Mouse (Mus musculus) liver, postnatal 0 days (tissue): ENCODE results near the gene Gm7137. TPM values are rescaled to one million over a fixed set of nuclear protein-coding genes. Genes with fewer than 3 reads are reported as not detected.
"Not testable (repeated sequence)": the region's sequence is repeated elsewhere in the genome, so short reads cannot be mapped to it uniquely, and the experiment has no call there.

ENCODE experiments used
- ATAC-seq: fragments of 200-750 bp; cut with Nextera tagmentation; 2 replicates; pipeline ENCODE4 v1.8.0; 2017; ENCODE audit warnings: mild to moderate bottlenecking, moderate library complexity
- DNase-seq: peaks from one replicate; pipeline ENCODE4 v3.0.0-alpha.2; 2016
- H3K27ac ChIP-seq: fragments of 300-500 bp; sonication (generic); 2 replicates; pipeline ENCODE4 v1.5.1; 2014; ENCODE audit warnings: antibody characterized with exemption, moderate library complexity, mild to moderate bottlenecking, low read depth
- H3K27me3 ChIP-seq: fragments of 300-500 bp; sonication (generic); 2 replicates; pipeline ENCODE4 v1.6.1; 2014; ENCODE audit warnings: low read length, control low read depth, mixed read lengths; ENCODE audit not compliant: insufficient read depth
- H3K36me3 ChIP-seq: fragments of 300-500 bp; sonication (generic); replicated peaks from 2 replicates; pipeline ENCODE4 v1.6.1; 2014; ENCODE audit warnings: mild to moderate bottlenecking, control low read depth, low read length, moderate library complexity, mixed read lengths; ENCODE audit not compliant: insufficient read depth
- H3K4me1 ChIP-seq: fragments of 300-500 bp; sonication (generic); 2 replicates; pipeline ENCODE4 v1.6.1; 2014; ENCODE audit warnings: antibody characterized with exemption, mild to moderate bottlenecking, control low read depth; ENCODE audit not compliant: insufficient read depth
- H3K4me2 ChIP-seq: fragments of 300-500 bp; sonication (generic); 2 replicates; pipeline ENCODE4 v1.6.1; 2014; ENCODE audit warnings: low read depth, mild to moderate bottlenecking, low read length, moderate library complexity, mixed read lengths
- H3K4me3 ChIP-seq: fragments of 300-500 bp; sonication (generic); 2 replicates; pipeline ENCODE4 v1.5.1; 2014; ENCODE audit warnings: low read depth, low read length
- H3K9ac ChIP-seq: fragments of 300-500 bp; sonication (generic); replicated peaks from 2 replicates; pipeline ENCODE4 v1.6.1; 2014; ENCODE audit warnings: mild to moderate bottlenecking, moderate library complexity
- H3K9me3 ChIP-seq: fragments of 300-500 bp; sonication (generic); 2 replicates; pipeline ENCODE4 v1.6.1; 2016; ENCODE audit warnings: mild to moderate bottlenecking, control low read depth, low read length, mixed read lengths
- CTCF ChIP-seq: sonication (generic); IDR thresholded peaks from 2 replicates; pipeline ENCODE4 v1.5.1; 2016; ENCODE audit warnings: antibody characterized with exemption, low read depth
- EP300 ChIP-seq: IDR thresholded peaks from 2 replicates; pipeline ENCODE4 v1.6.1; 2016; ENCODE audit warnings: antibody characterized with exemption, low read depth, mild to moderate bottlenecking
- whole genome bisulfite sequencing: fragments of 180-500 bp; shearing (Covaris S2); extraction: QIAGEN DNeasy Blood & Tissue Kit; methylation state at CpG from one replicate; pipeline ENCODE4 v1.1.7; 2014; ENCODE audit not compliant: insufficient replicate concordance; 5-methylcytosine and 5-hydroxymethylcytosine counted together
- polyA plus RNA-seq: library from polyadenylated mRNA; unstranded; fragments of >200 nt; fragmentation: Nextera tagmentation; extraction: Ambion mirVana; gene quantifications from 2 replicates; pipeline ENCODE4 v1.2.1, GENCODE M21; 2015

Gene Gm7137
- polyA plus RNA-seq, 1 experiment from 2014 or later, result not detected

DNA sequence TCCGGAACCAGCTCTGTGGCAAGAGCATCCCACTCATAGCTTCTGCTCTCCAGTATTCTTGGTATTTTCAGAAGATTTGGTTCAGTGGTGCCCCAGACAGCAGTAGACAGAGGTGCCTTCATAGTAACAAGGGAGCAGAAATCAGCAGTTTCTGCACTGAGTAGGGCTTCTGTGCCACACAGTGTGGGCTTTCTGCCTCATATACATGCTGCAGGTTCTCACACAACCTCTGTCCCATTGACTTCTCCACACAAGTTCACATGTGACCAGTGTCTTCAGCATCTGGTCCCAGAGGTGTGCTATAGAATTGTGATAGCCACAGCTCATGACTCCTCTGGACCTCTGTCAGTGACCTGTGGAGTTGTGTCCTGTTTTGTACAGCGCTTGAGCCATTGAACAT, 621 bp upstream of the Gm7137 start:
- Histone ChIP-seq H3K4me1 (no peaks in the 10 kb centered on the region), H3K4me2 (no peak overlapping the region), H3K27ac (no peak overlapping the region), H3K36me3 (no peaks in the 10 kb centered on the region), H3K4me3 (no peak overlapping the region), H3K27me3 (no peaks in the 10 kb centered on the region), H3K9ac (no peak overlapping the region), H3K9me3 (no peaks in the 10 kb centered on the region)
- ATAC-seq (no peak), DNase-seq (no peak)
- no peak for TF ChIP-seq EP300
- TF ChIP-seq CTCF, result no peak
- WGBS, result 60% methylated on average over 2 of the region's 2 CpGs

DNA sequence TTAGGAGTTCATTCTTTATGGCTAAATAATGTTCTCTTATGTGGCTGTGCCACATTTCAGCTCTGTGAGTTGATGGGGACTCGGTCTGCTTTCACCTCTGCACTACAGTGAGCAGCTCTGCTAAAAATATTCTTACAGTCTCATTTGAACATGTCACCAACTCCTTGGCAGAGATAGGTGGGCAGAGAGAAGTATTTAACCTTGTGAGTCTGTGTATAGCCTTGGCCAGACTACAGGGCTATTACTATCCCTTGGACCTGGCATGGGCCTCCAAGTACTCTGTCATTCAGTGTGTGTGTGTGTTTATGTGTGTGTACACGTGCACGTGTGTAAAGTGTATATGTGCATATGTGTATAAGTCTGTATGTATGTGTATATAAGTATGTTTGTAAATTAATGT, 4.6 kb downstream of the Gm7137 start:
- not testable (repeated sequence) for H3K27ac ChIP-seq, H3K27me3 ChIP-seq, ATAC-seq, H3K4me2 ChIP-seq, H3K36me3 ChIP-seq, H3K9ac ChIP-seq, H3K9me3 ChIP-seq, H3K4me1 ChIP-seq, H3K4me3 ChIP-seq, DNase-seq
- WGBS, result 79% methylated on average over 1 of the region's 3 CpGs

- 43% methylated on average over 1 of the region's 1 CpGs for WGBS
- not testable (repeated sequence) for ATAC-seq
Observed at GRCm38 (mm10) chr10:77782442-77782841, 5.6 kb downstream of the Gm7137 start, which contains the start of gene Gm3250. TSS of gene Gm3250 (minus strand) at chr10:77782542.

DNA sequence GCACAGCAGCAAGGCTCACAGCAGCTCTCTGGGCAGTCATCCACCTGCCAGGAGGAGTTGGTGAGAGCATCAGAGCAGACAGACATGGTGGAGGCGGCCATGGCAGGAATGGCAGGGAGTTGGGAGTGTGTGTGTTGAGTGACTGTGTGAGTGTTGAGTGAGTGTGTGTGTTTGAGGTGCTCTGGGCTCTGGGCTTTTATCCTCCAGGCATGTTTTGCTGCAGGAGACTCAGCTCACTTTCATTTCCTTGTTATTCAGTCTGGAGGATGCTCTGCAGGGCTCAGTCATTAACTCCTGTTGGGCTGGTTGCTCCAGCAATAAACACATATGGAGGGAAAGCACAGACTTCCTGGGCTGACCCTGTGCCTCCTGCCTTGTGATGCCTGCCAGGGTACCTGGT, 11.2 kb downstream of the Gm7137 start, which contains the start of gene Gm7138:
Gene Gm7138 (minus strand): TSS at position 101 of the 400 bp plus-strand sequence.
- not testable (repeated sequence) for H3K27ac ChIP-seq, DNase-seq, ATAC-seq, H3K4me3 ChIP-seq, H3K36me3 ChIP-seq, H3K9me3 ChIP-seq, H3K9ac ChIP-seq, H3K27me3 ChIP-seq, H3K4me2 ChIP-seq, H3K4me1 ChIP-seq
- 56% methylated on average over 1 of the region's 1 CpGs for whole genome bisulfite sequencing

More at GRCm38 (mm10) chr10:77782442-77782841, 5.6 kb downstream of the Gm7137 start, which contains the start of gene Gm3250:
- not testable (repeated sequence) for H3K27ac ChIP-seq, H3K27me3 ChIP-seq, H3K4me1 ChIP-seq, H3K36me3 ChIP-seq, H3K4me3 ChIP-seq, H3K9ac ChIP-seq, H3K4me2 ChIP-seq, H3K9me3 ChIP-seq, DNase-seq

GRCm38 (mm10) chr10:77772142-77772541, 15.9 kb downstream of the Gm7137 start:
- H3K27me3 ChIP-seq, H3K9me3 ChIP-seq, ATAC-seq, H3K4me3 ChIP-seq, H3K9ac ChIP-seq, H3K27ac ChIP-seq, DNase-seq, H3K4me1 ChIP-seq, H3K36me3 ChIP-seq, H3K4me2 ChIP-seq: not testable (repeated sequence)
- 70% methylated on average over 1 of the region's 3 CpGs for WGBS

DNA sequence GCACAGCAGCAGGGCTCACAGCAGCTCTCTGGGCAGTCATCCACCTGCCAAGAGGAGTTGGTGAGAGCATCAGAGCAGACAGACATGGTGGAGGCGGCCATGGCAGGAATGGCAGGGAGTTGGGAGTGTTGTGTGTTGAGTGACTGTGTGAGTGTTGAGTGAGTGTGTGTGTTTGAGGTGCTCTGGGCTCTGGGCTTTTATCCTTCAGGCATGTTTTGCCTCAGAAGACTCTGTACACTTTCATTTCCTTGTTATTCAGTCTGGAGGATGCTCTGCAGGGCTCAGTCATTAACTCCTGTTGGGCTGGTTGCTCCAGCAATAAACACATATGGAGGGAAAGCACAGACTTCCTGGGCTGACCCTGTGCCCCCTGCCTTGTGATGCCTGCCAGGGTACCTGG, 16.8 kb downstream of the Gm7137 start, which contains the start of gene Gm3238:
Gene Gm3238 (minus strand): TSS at position 101 of the 400 bp plus-strand sequence.
- not testable (repeated sequence) for ATAC-seq, H3K4me1 ChIP-seq, H3K27ac ChIP-seq, H3K36me3 ChIP-seq, H3K9ac ChIP-seq, DNase-seq, H3K4me2 ChIP-seq, H3K4me3 ChIP-seq, H3K9me3 ChIP-seq, H3K27me3 ChIP-seq
- WGBS, result 83% methylated on average over 1 of the region's 1 CpGs

DNA sequence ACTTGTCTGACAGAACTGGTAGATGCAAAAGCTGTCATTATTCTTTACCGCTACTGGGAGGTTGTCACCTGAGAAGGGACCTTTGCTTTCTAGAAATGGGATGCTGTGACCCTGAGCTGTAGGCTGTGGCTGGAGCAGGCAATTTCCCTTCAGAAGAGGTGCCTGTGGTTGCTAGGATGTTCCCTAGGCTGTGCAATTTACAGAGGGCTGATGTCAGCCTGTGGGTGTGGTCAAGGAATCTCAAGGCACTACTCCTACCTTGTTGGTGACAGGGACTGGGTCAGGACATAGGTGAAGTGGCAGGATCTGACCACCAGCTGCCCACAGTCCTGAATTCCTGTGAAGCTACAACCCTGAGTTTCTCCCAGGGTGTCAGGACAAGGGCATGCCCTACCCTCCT, 18.3 kb downstream of the Gm7137 start:
- DNase-seq (no peak), ATAC-seq (no peak)
- no peaks in the 10 kb centered on the region for H3K9me3 ChIP-seq
- H3K27me3 ChIP-seq, result no peaks in the 10 kb centered on the region
- 67% methylated on average over 1 of the region's 1 CpGs for WGBS
- H3K4me2 ChIP-seq, result no peak overlapping the region
- H3K27ac ChIP-seq, result no peak overlapping the region
- no peaks in the 10 kb centered on the region for H3K36me3 ChIP-seq
- TF ChIP-seq CTCF (no peak), EP300 (no peak)
- H3K4me3 ChIP-seq, result no peak overlapping the region
- H3K4me1 ChIP-seq, result no peaks in the 10 kb centered on the region
- H3K9ac ChIP-seq, result no peak overlapping the region

DNA sequence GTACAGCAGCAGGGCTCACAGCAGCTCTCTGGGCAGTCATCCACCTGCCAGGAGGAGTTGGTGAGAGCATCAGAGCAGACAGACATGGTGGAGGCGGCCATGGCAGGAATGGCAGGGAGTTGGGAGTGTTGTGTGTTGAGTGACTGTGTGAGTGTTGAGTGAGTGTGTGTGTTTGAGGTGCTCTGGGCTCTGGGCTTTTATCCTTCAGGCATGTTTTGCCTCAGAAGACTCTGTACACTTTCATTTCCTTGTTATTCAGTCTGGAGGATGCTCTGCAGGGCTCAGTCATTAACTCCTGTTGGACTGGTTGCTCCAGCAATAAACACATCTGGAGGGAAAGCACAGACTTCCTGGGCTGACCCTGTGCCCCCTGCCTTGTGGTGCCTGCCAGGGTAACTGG, 28.4 kb downstream of the Gm7137 start, which contains the start of gene Gm3233:
Gene Gm3233 (minus strand): TSS at position 101 of the 400 bp plus-strand sequence.
- not testable (repeated sequence) for DNase-seq, H3K27ac ChIP-seq, H3K4me3 ChIP-seq, H3K36me3 ChIP-seq, H3K9me3 ChIP-seq, H3K4me2 ChIP-seq, H3K4me1 ChIP-seq, ATAC-seq, H3K27me3 ChIP-seq, H3K9ac ChIP-seq
- WGBS, result 80% methylated on average over 1 of the region's 1 CpGs
